Mouse (Mus musculus) lung, embryonic 16.5 days (tissue): ENCODE measurements around the gene Ryr3. TPM values are rescaled to one million over a fixed set of nuclear protein-coding genes. Genes with fewer than 3 reads are reported as not detected.
A peak's percentile ranks its signal among the peaks of the same experiment; 100 is the strongest.

ENCODE experiments used
- ATAC-seq: fragments of 200-750 bp; cut with Nextera tagmentation; 2 replicates; pipeline ENCODE4 v1.8.0; 2017; ENCODE audit warnings: low read depth, mild to moderate bottlenecking, moderate library complexity
- H3K27ac ChIP-seq: fragments of 300-500 bp; sonication (generic); 2 replicates; pipeline ENCODE4 v1.5.1; 2014; ENCODE audit warnings: mild to moderate bottlenecking, control low read depth, low read length
- H3K27me3 ChIP-seq: fragments of 300-500 bp; sonication (generic); 2 replicates; pipeline ENCODE4 v1.6.1; 2014; ENCODE audit warnings: low read depth, low read length, mixed read lengths; ENCODE audit not compliant: control insufficient read depth, insufficient read depth
- H3K36me3 ChIP-seq: fragments of 300-500 bp; sonication (generic); 2 replicates; pipeline ENCODE4 v1.6.1; 2014; ENCODE audit warnings: low read length; ENCODE audit not compliant: control insufficient read depth, insufficient read depth
- H3K4me1 ChIP-seq: fragments of 300-500 bp; sonication (generic); replicated peaks from 2 replicates; pipeline ENCODE4 v1.6.1; 2014; ENCODE audit warnings: low read length, mixed read lengths; ENCODE audit not compliant: control insufficient read depth, insufficient read depth
- H3K4me2 ChIP-seq: fragments of 300-500 bp; sonication (generic); 2 replicates; pipeline ENCODE4 v1.6.1; 2014; ENCODE audit warnings: low read depth, low read length, control low read depth
- H3K4me3 ChIP-seq: fragments of 300-500 bp; sonication (generic); 2 replicates; pipeline ENCODE4 v1.5.1; 2014; ENCODE audit warnings: mild to moderate bottlenecking, low read length, control low read depth
- H3K9ac ChIP-seq: fragments of 300-500 bp; sonication (generic); 2 replicates; pipeline ENCODE4 v1.6.1; 2014; ENCODE audit warnings: low read length, control low read depth
- H3K9me3 ChIP-seq: fragments of 300-500 bp; sonication (generic); 2 replicates; pipeline ENCODE4 v1.6.1; 2016; ENCODE audit warnings: low read length; ENCODE audit not compliant: control insufficient read depth
- WGBS: fragments of 180-500 bp; shearing (Covaris S2); extraction: QIAGEN DNeasy Blood & Tissue Kit; methylation state at CpG from one replicate; pipeline ENCODE4 v1.1.7; 2014; 5-methylcytosine and 5-hydroxymethylcytosine counted together
- polyA plus RNA-seq: library from polyadenylated mRNA; unstranded; fragments of >200 nt; fragmentation: Nextera tagmentation; extraction: Ambion mirVana; gene quantifications from 2 replicates; pipeline ENCODE4 v1.2.1, GENCODE M21; 2015

Gene Ryr3
- polyA plus RNA-seq, 1 experiment from 2014 or later, result 2.0 TPM

DNA sequence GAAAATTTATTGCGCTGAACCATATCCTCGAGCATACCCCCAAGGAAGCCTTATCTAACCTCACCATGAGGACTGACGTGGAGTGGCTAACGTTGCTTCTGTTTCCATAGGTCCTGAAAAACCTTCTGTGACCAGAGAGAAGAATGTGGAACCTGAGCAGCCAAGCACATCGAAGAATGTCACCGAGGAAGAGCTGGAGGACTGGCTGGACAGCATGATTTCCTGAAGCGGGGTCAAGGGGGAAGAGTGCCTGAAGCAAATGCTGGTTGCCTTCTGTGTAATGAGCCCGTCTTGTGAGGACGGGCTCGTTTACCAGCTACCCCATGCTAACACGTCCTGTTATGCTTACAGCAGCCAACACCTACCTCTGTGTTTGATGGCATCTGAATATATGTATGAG lies 586.2 kb downstream of the Ryr3 start:
- Histone ChIP-seq H3K36me3 (no peaks in the 10 kb centered on the region; the same call in 1 of the 2 replicates), H3K27me3 (no peaks in the 10 kb centered on the region), H3K4me3 (no peak overlapping the region), H3K9ac (no peak overlapping the region), H3K4me1 (no peaks in the 10 kb centered on the region), H3K27ac (no peak overlapping the region), H3K4me2 (no peak overlapping the region), H3K9me3 (no peaks in the 10 kb centered on the region)
- ATAC-seq, result no peak
- 79% methylated on average over 11 of the region's 11 CpGs for WGBS

- Histone ChIP-seq H3K36me3 (no peaks in the 10 kb centered on the region), H3K4me1 (no peaks in the 10 kb centered on the region), H3K9ac (no peak overlapping the region), H3K4me3 (no peak overlapping the region), H3K9me3 (no peaks in the 10 kb centered on the region), H3K27ac (no peak overlapping the region), H3K4me2 (no peak overlapping the region), H3K27me3 (no peaks in the 10 kb centered on the region)
- WGBS, result 80% methylated on average over 3 of the region's 3 CpGs
- ATAC-seq, result no peak
Observed at GRCm38 (mm10) chr2:112625156-112625555, 591.7 kb downstream of the Ryr3 start.

- WGBS, result 37% methylated on average over 3 of the region's 3 CpGs
- no peaks in the 10 kb centered on the region for H3K36me3 ChIP-seq
Observed at GRCm38 (mm10) chr2:112617206-112617605, 599.7 kb downstream of the Ryr3 start.

GRCm38 (mm10) chr2:112614375-112614774 lies 602.5 kb downstream of the Ryr3 start:
- WGBS, result 77% methylated on average over 7 of the region's 7 CpGs
- H3K27ac ChIP-seq, result no peak overlapping the region
- H3K9me3 ChIP-seq, result no peaks in the 10 kb centered on the region
- no peaks in the 10 kb centered on the region for H3K27me3 ChIP-seq
- 0 out of 2 replicates have a peak, but pooled peaks have one; percentile 23 for ATAC-seq
- no peak overlapping the region for H3K4me2 ChIP-seq
- H3K4me1 ChIP-seq, result no peaks in the 10 kb centered on the region
- no peaks in the 10 kb centered on the region for H3K36me3 ChIP-seq
- no peak overlapping the region for H3K4me3 ChIP-seq
- no peak overlapping the region for H3K9ac ChIP-seq

More at GRCm38 (mm10) chr2:112617206-112617605, 599.7 kb downstream of the Ryr3 start:
- Histone ChIP-seq H3K27me3 (no peaks in the 10 kb centered on the region), H3K4me2 (no peak overlapping the region), H3K9ac (no peak overlapping the region), H3K4me1 (no peaks in the 10 kb centered on the region), H3K9me3 (no peaks in the 10 kb centered on the region), H3K27ac (no peak overlapping the region), H3K4me3 (no peak overlapping the region)
- no peak for ATAC-seq

- Histone ChIP-seq H3K4me2 (no peak overlapping the region), H3K4me3 (no peak overlapping the region), H3K4me1 (no peaks in the 10 kb centered on the region), H3K9ac (no peak overlapping the region), H3K9me3 (no peaks in the 10 kb centered on the region), H3K27me3 (no peaks in the 10 kb centered on the region), H3K36me3 (no peaks in the 10 kb centered on the region), H3K27ac (no peak overlapping the region)
- no peak for ATAC-seq
- 71% methylated on average over 3 of the region's 3 CpGs for WGBS
Observed at GRCm38 (mm10) chr2:112612628-112613027, 604.3 kb downstream of the Ryr3 start.

GRCm38 (mm10) chr2:112606536-112606935 lies 610.4 kb downstream of the Ryr3 start:
- 75% methylated on average over 3 of the region's 3 CpGs for WGBS
- Histone ChIP-seq H3K36me3 (no peaks in the 10 kb centered on the region), H3K4me2 (no peak overlapping the region), H3K9ac (no peak overlapping the region), H3K27ac (no peak overlapping the region), H3K4me1 (no peaks in the 10 kb centered on the region), H3K4me3 (no peak overlapping the region), H3K27me3 (no peaks in the 10 kb centered on the region), H3K9me3 (no peaks in the 10 kb centered on the region)
- ATAC-seq, result no peak

DNA sequence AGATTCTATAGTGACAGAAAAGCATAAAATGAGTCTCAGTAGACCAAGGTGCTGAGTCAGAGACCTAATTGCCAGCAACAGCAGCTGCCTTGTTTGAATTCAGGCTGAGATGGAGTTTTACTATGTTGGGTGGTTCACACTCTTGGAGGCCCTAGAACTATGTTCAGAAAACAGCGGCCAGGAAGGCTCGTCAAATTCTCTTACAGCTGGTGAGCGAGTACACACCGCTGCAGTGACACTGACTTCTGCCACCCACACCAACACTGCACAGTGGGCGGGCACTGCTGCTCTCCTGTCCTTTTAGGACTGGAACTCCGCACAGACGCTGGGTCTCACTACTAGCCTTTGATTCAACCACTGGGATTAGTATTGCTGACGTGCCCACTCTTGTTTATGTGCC lies 614.4 kb downstream of the Ryr3 start:
- Histone ChIP-seq H3K9me3 (no peaks in the 10 kb centered on the region), H3K4me1 (no peaks in the 10 kb centered on the region), H3K4me2 (no peak overlapping the region), H3K36me3 (no peaks in the 10 kb centered on the region), H3K27me3 (no peaks in the 10 kb centered on the region), H3K27ac (no peak overlapping the region), H3K9ac (no peak overlapping the region), H3K4me3 (no peak overlapping the region)
- WGBS, result 66% methylated on average over 8 of the region's 8 CpGs
- ATAC-seq, result no peak

DNA sequence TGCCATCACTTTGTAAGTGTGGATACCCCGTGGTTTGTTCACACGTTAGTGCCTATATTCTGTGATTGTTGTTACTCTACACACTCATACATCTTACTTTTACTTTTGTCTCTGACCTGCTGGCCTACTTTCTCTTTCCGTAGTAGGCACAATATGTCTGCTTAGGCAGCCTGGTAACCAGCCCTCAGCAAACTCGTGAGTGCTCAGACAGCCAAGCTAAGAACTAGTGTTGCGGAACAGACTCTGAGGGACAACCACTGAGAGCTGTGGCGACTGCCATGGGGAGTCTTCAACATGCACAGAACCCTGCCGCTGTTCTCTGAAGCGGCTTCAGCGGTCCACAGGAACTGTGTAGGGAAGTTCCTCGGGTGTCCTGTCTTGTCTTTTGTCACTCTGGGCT lies 616.7 kb downstream of the Ryr3 start:
- Histone ChIP-seq H3K36me3 (no peaks in the 10 kb centered on the region), H3K4me1 (no peaks in the 10 kb centered on the region), H3K9ac (no peak overlapping the region), H3K4me2 (no peak overlapping the region), H3K27ac (no peak overlapping the region), H3K9me3 (no peaks in the 10 kb centered on the region), H3K27me3 (no peaks in the 10 kb centered on the region), H3K4me3 (no peak overlapping the region)
- no peak for ATAC-seq
- 70% methylated on average over 10 of the region's 10 CpGs for WGBS

- WGBS, result 77% methylated on average over 1 of the region's 1 CpGs
Observed at GRCm38 (mm10) chr2:112597064-112597463, 619.8 kb downstream of the Ryr3 start.

GRCm38 (mm10) chr2:112596415-112596814 lies 620.5 kb downstream of the Ryr3 start:
- H3K4me2 ChIP-seq, result no peak overlapping the region
- WGBS, result 68% methylated on average over 5 of the region's 5 CpGs

More at GRCm38 (mm10) chr2:112597064-112597463, 619.8 kb downstream of the Ryr3 start:
- no peaks in the 10 kb centered on the region for H3K36me3 ChIP-seq
- no peak overlapping the region for H3K4me3 ChIP-seq
- no peaks in the 10 kb centered on the region for H3K9me3 ChIP-seq
- ATAC-seq, result no peak
- H3K9ac ChIP-seq, result no peak overlapping the region
- no peak overlapping the region for H3K27ac ChIP-seq
- no peaks in the 10 kb centered on the region for H3K4me1 ChIP-seq
- H3K4me2 ChIP-seq, result no peak overlapping the region
- no peaks in the 10 kb centered on the region for H3K27me3 ChIP-seq

More at GRCm38 (mm10) chr2:112596415-112596814, 620.5 kb downstream of the Ryr3 start:
- ATAC-seq, result no peak
- Histone ChIP-seq H3K4me1 (no peaks in the 10 kb centered on the region), H3K9ac (no peak overlapping the region), H3K27ac (no peak overlapping the region), H3K27me3 (no peaks in the 10 kb centered on the region), H3K36me3 (no peaks in the 10 kb centered on the region), H3K4me3 (no peak overlapping the region), H3K9me3 (no peaks in the 10 kb centered on the region)
